Mouse (Mus musculus): ENCODE measurements around the gene Slc8a1. TPM values are rescaled to one million over a fixed set of nuclear protein-coding genes. Genes with fewer than 3 reads are reported as not detected.

Slc8a1 gene
- total and polyA plus RNA-seq, 2 experiments from 2014 or later, result 71.6 to 875 TPM

GRCm38 (mm10) chr17:81630471-81630870 is 107.7 kb downstream of the Slc8a1 start:
- DNase-seq (ENCODE audit: low spot score) (no peak), ATAC-seq (ENCODE audit: insufficient read depth, low read depth) (no peak)
- no peak overlapping the region for H3K9ac ChIP-seq (replicated peaks; ENCODE audit: low read depth, low read length)
- no peaks in the 10 kb centered on the region for H3K27me3 ChIP-seq (ENCODE audit: control insufficient read depth, insufficient read depth, low read length)
- H3K4me1 ChIP-seq (ENCODE audit: control insufficient read depth, insufficient read depth), result peaks cover 5% of the 10 kb centered on the region
- H3K4me2 ChIP-seq (ENCODE audit: low read depth, low read length), result no peak overlapping the region
- H3K9me3 ChIP-seq (replicated peaks; ENCODE audit: control insufficient read depth, low read length), result no peaks in the 10 kb centered on the region
- no peak for TF ChIP-seq CTCF (IDR thresholded peaks at IDR 0.05; ENCODE audit: low read depth)
- TF ChIP-seq EP300 (IDR thresholded peaks at IDR 0.05; ENCODE audit: low read depth), result no peak
- H3K27ac ChIP-seq (ENCODE audit: low read depth), result no peak overlapping the region
- H3K36me3 ChIP-seq (replicated peaks; ENCODE audit: control insufficient read depth, insufficient read depth, low read length), result no peaks in the 10 kb centered on the region
- 54% methylated on average over 2 of the region's 2 CpGs for WGBS
- H3K4me3 ChIP-seq (ENCODE audit: low read depth, low read length), result no peak overlapping the region

- Histone ChIP-seq H3K9me3 (replicated peaks; ENCODE audit: control insufficient read depth, low read length) (no peaks in the 10 kb centered on the region), H3K27ac (ENCODE audit: low read depth) (no peak overlapping the region), H3K4me3 (ENCODE audit: low read depth, low read length) (no peak overlapping the region), H3K9ac (replicated peaks; ENCODE audit: low read depth, low read length) (no peak overlapping the region), H3K4me1 (ENCODE audit: control insufficient read depth, insufficient read depth) (peaks cover 30% of the 10 kb centered on the region), H3K4me2 (ENCODE audit: low read depth, low read length) (no peak overlapping the region), H3K36me3 (replicated peaks; ENCODE audit: control insufficient read depth, insufficient read depth, low read length) (no peaks in the 10 kb centered on the region), H3K27me3 (ENCODE audit: control insufficient read depth, insufficient read depth, low read length) (no peaks in the 10 kb centered on the region)
- TF ChIP-seq CTCF (IDR thresholded peaks at IDR 0.05; ENCODE audit: low read depth), result no peak
- TF ChIP-seq EP300 (IDR thresholded peaks at IDR 0.05; ENCODE audit: low read depth), result no peak
- WGBS, result 57% methylated on average over 2 of the region's 2 CpGs
- DNase-seq (ENCODE audit: low spot score), result no peak
- ATAC-seq (ENCODE audit: insufficient read depth, low read depth), result peak; percentile 50
Measured at GRCm38 (mm10) chr17:81621188-81621644, 117.0 kb downstream of the Slc8a1 start.

- H3K4me3 ChIP-seq (ENCODE audit: low read depth, low read length), result no peak overlapping the region
- H3K4me1 ChIP-seq (ENCODE audit: control insufficient read depth, insufficient read depth), result peaks cover 22% of the 10 kb centered on the region
- no peak overlapping the region for H3K9ac ChIP-seq (replicated peaks; ENCODE audit: low read depth, low read length)
- no peaks in the 10 kb centered on the region for H3K36me3 ChIP-seq (replicated peaks; ENCODE audit: control insufficient read depth, insufficient read depth, low read length)
- no peaks in the 10 kb centered on the region for H3K27me3 ChIP-seq (ENCODE audit: control insufficient read depth, insufficient read depth, low read length)
- H3K9me3 ChIP-seq (replicated peaks; ENCODE audit: control insufficient read depth, low read length), result no peaks in the 10 kb centered on the region
- TF ChIP-seq EP300 (IDR thresholded peaks at IDR 0.05; ENCODE audit: low read depth) (no peak), CTCF (IDR thresholded peaks at IDR 0.05; ENCODE audit: low read depth) (no peak)
- DNase-seq (ENCODE audit: low spot score) (peak; percentile 45), ATAC-seq (ENCODE audit: insufficient read depth, low read depth) (no peak)
- 20% methylated on average over 5 of the region's 5 CpGs for WGBS
- no peak overlapping the region for H3K4me2 ChIP-seq (ENCODE audit: low read depth, low read length)
- peak overlapping the region; percentile 67; the same call in 1 of the 2 replicates for H3K27ac ChIP-seq (ENCODE audit: low read depth)
Measured at GRCm38 (mm10) chr17:81618461-81618860, 119.7 kb downstream of the Slc8a1 start.

- 64% methylated on average over 4 of the region's 4 CpGs for WGBS
- ATAC-seq (ENCODE audit: insufficient read depth, low read depth), result no peak
Measured at GRCm38 (mm10) chr17:81616326-81616725, 121.9 kb downstream of the Slc8a1 start.

GRCm38 (mm10) chr17:81615391-81615790 is 122.8 kb downstream of the Slc8a1 start:
- Histone ChIP-seq H3K27me3 (ENCODE audit: control insufficient read depth, insufficient read depth, low read length) (no peaks in the 10 kb centered on the region), H3K4me2 (ENCODE audit: low read depth, low read length) (no peak overlapping the region), H3K36me3 (replicated peaks; ENCODE audit: control insufficient read depth, insufficient read depth, low read length) (no peaks in the 10 kb centered on the region), H3K9me3 (replicated peaks; ENCODE audit: control insufficient read depth, low read length) (no peaks in the 10 kb centered on the region), H3K4me1 (ENCODE audit: control insufficient read depth, insufficient read depth) (peaks cover 22% of the 10 kb centered on the region), H3K27ac (ENCODE audit: low read depth) (no peak overlapping the region), H3K4me3 (ENCODE audit: low read depth, low read length) (no peak overlapping the region), H3K9ac (replicated peaks; ENCODE audit: low read depth, low read length) (no peak overlapping the region)
- ATAC-seq (ENCODE audit: insufficient read depth, low read depth) (no peak), DNase-seq (ENCODE audit: low spot score) (no peak)
- TF ChIP-seq EP300 (IDR thresholded peaks at IDR 0.05; ENCODE audit: low read depth) (no peak), CTCF (IDR thresholded peaks at IDR 0.05; ENCODE audit: low read depth) (no peak)
- WGBS, result 79% methylated on average over 8 of the region's 8 CpGs

More at GRCm38 (mm10) chr17:81616326-81616725, 121.9 kb downstream of the Slc8a1 start:
- H3K27me3 ChIP-seq (ENCODE audit: control insufficient read depth, insufficient read depth, low read length), result no peaks in the 10 kb centered on the region
- H3K9me3 ChIP-seq (replicated peaks; ENCODE audit: control insufficient read depth, low read length), result no peaks in the 10 kb centered on the region
- no peak for DNase-seq (ENCODE audit: low spot score)
- H3K4me3 ChIP-seq (ENCODE audit: low read depth, low read length), result no peak overlapping the region
- H3K36me3 ChIP-seq (replicated peaks; ENCODE audit: control insufficient read depth, insufficient read depth, low read length), result no peaks in the 10 kb centered on the region
- TF ChIP-seq CTCF (IDR thresholded peaks at IDR 0.05; ENCODE audit: low read depth), result no peak
- TF ChIP-seq EP300 (IDR thresholded peaks at IDR 0.05; ENCODE audit: low read depth), result no peak
- H3K27ac ChIP-seq (ENCODE audit: low read depth), result no peak overlapping the region
- H3K4me2 ChIP-seq (ENCODE audit: low read depth, low read length), result no peak overlapping the region
- H3K9ac ChIP-seq (replicated peaks; ENCODE audit: low read depth, low read length), result no peak overlapping the region
- peaks cover 22% of the 10 kb centered on the region for H3K4me1 ChIP-seq (ENCODE audit: control insufficient read depth, insufficient read depth)

- WGBS, result 91% methylated on average over 3 of the region's 3 CpGs
- TF ChIP-seq EP300 (IDR thresholded peaks at IDR 0.05; ENCODE audit: low read depth) (no peak), CTCF (IDR thresholded peaks at IDR 0.05; ENCODE audit: low read depth) (no peak)
- ATAC-seq (ENCODE audit: insufficient read depth, low read depth) (no peak), DNase-seq (ENCODE audit: low spot score) (no peak)
- Histone ChIP-seq H3K9me3 (replicated peaks; ENCODE audit: control insufficient read depth, low read length) (no peaks in the 10 kb centered on the region), H3K27ac (ENCODE audit: low read depth) (no peak overlapping the region), H3K9ac (replicated peaks; ENCODE audit: low read depth, low read length) (no peak overlapping the region), H3K4me1 (ENCODE audit: control insufficient read depth, insufficient read depth) (peaks cover 36% of the 10 kb centered on the region), H3K36me3 (replicated peaks; ENCODE audit: control insufficient read depth, insufficient read depth, low read length) (peaks cover 3% of the 10 kb centered on the region; the same call in 1 of the 2 replicates), H3K4me2 (ENCODE audit: low read depth, low read length) (no peak overlapping the region), H3K4me3 (ENCODE audit: low read depth, low read length) (no peak overlapping the region), H3K27me3 (ENCODE audit: control insufficient read depth, insufficient read depth, low read length) (no peaks in the 10 kb centered on the region)
Measured at GRCm38 (mm10) chr17:81607515-81607914, 130.7 kb downstream of the Slc8a1 start.

All from heart, postnatal 0 days (tissue).